Mouse (Mus musculus): ENCODE results near the gene Plekhg2.
A peak's percentile ranks its signal among the peaks of the same experiment; 100 is the strongest.

The Plekhg2 gene

GRCm38 (mm10) chr7:28338108-28338998 is 34.0 kb downstream of the Plekhg2 start, which contains the start of gene Supt5:
Gene Supt5 (minus strand): TSS chr7:28338746.
- DNase-seq (ENCODE audit: low spot score in 2 of 2), result peak; percentile 97

- no peak for DNase-seq (ENCODE audit: low spot score in 2 of 2)
Measured at GRCm38 (mm10) chr7:28335471-28335870, 36.9 kb downstream of the Plekhg2 start.

GRCm38 (mm10) chr7:28334534-28334933 is 37.9 kb downstream of the Plekhg2 start:
- no peak for DNase-seq (ENCODE audit: low spot score in 2 of 2)

GRCm38 (mm10) chr7:28328260-28328659 is 44.1 kb downstream of the Plekhg2 start:
- DNase-seq (ENCODE audit: low spot score in 2 of 2), result no peak

- DNase-seq (ENCODE audit: low spot score in 2 of 2), result no peak
Measured at GRCm38 (mm10) chr7:28326457-28326856, 45.9 kb downstream of the Plekhg2 start.

GRCm38 (mm10) chr7:28325293-28325692 is 47.1 kb downstream of the Plekhg2 start:
- DNase-seq (ENCODE audit: low spot score in 2 of 2), result no peak

GRCm38 (mm10) chr7:28321974-28322720 is 50.3 kb downstream of the Plekhg2 start:
- DNase-seq (ENCODE audit: low spot score in 2 of 2), result no peak

- DNase-seq (ENCODE audit: low spot score in 2 of 2), result no peak
Measured at GRCm38 (mm10) chr7:28318714-28319113, 53.7 kb downstream of the Plekhg2 start.

- no peak for DNase-seq (ENCODE audit: low spot score in 2 of 2)
Measured at GRCm38 (mm10) chr7:28318036-28318435, 54.4 kb downstream of the Plekhg2 start.

- DNase-seq (ENCODE audit: low spot score in 2 of 2), result peak; percentile 99 to 100
Measured at GRCm38 (mm10) chr7:28311926-28312543, 60.4 kb downstream of the Plekhg2 start, which contains the start of gene Timm50. Gene Timm50 (minus strand): TSS chr7:28312072.

- DNase-seq (ENCODE audit: low spot score in 2 of 2), result no peak
Measured at GRCm38 (mm10) chr7:28311151-28311925, 61.1 kb downstream of the Plekhg2 start.

- no peak for DNase-seq (ENCODE audit: low spot score in 2 of 2)
Measured at GRCm38 (mm10) chr7:28309737-28310136, 62.7 kb downstream of the Plekhg2 start.

Measured in right cerebral cortex, adult 2 months (tissue).